Mouse (Mus musculus) CH12.LX (cell line): ENCODE measurements at regions not wholly inside any gene's neighbourhood (a gene's known extent, or its start where the extent isn't known, plus 50 kb on each side); places are given as distances from the start of the nearest gene placed in this dataset.

Experiments
- CTCF ChIP-seq, 2 experiments: IDR thresholded peaks in 1 of 2; conservative IDR thresholded peaks in 1 of 2; 2 replicates each; pipeline ENCODE4 v1.5.1; 2011 to 2012; ENCODE audit warnings: low read depth in 2 of 2, low read length in 2 of 2, improper control_type of control experiment in 1 of 2, inconsistent platforms in 1 of 2, mild to moderate bottlenecking in 1 of 2, moderate library complexity in 1 of 2
- HCFC1 ChIP-seq: IDR thresholded peaks from 2 replicates; pipeline ENCODE4 v1.6.1; 2012; ENCODE audit warnings: low read depth, mild to moderate bottlenecking, inconsistent platforms, low read length, improper control_type of control experiment
- JUND ChIP-seq: conservative IDR thresholded peaks from 2 replicates; pipeline ENCODE4 v1.6.1; 2011; ENCODE audit warnings: low read depth, low read length, improper control_type of control experiment
- POLR2A ChIP-seq: IDR thresholded peaks from 2 replicates; pipeline ENCODE4 v1.6.1; 2011; ENCODE audit warnings: low read depth, mild to moderate bottlenecking, improper control_type of control experiment, low read length
- POLR2AphosphoS2 ChIP-seq: IDR thresholded peaks from 2 replicates; pipeline ENCODE4 v1.6.1; 2011; ENCODE audit warnings: low read depth, low read length, improper control_type of control experiment
- TCF12 ChIP-seq: IDR thresholded peaks from 2 replicates; pipeline ENCODE4 v1.6.1; 2014; ENCODE audit warnings: low read depth, mild to moderate bottlenecking, inconsistent platforms, low read length, improper control_type of control experiment
- USF2 ChIP-seq: conservative IDR thresholded peaks from 2 replicates; pipeline ENCODE4 v1.6.1; 2011; ENCODE audit warnings: low read depth, low read length, improper control_type of control experiment
- ZKSCAN1 ChIP-seq: IDR thresholded peaks from 2 replicates; pipeline ENCODE4 v1.6.1; 2012; ENCODE audit warnings: low read depth, inconsistent platforms, low read length, improper control_type of control experiment, borderline replicate concordance

GRCm38 (mm10) chr8:80239879-80240278 is 182.1 kb upstream of the Hhip start:
- TF ChIP-seq ZKSCAN1 (no peak), JUND (no peak), CTCF (conservative IDR thresholded peaks at IDR 0.05 in 1 of 2, IDR thresholded peaks at IDR 0.05 in 1 of 2; ENCODE audit: low read depth in 2 of 2, low read length in 2 of 2) (no peak), POLR2A (no peak), POLR2AphosphoS2 (no peak), TCF12 (no peak), USF2 (no peak), HCFC1 (no peak)
